Mouse (Mus musculus) urinary bladder, postnatal 4 days (tissue): ENCODE measurements around the gene Filip1.
"Not testable (repeated sequence)": the region's sequence is repeated elsewhere in the genome, so short reads cannot be mapped to it uniquely, and the experiment has no call there.

Experiments used
- DNase-seq, 2 experiments: peaks; one replicate each; pipeline ENCODE4 v3.0.0; 2021 to 2022; ENCODE audit warnings: low spot score in 2 of 2

The Filip1 gene

DNA sequence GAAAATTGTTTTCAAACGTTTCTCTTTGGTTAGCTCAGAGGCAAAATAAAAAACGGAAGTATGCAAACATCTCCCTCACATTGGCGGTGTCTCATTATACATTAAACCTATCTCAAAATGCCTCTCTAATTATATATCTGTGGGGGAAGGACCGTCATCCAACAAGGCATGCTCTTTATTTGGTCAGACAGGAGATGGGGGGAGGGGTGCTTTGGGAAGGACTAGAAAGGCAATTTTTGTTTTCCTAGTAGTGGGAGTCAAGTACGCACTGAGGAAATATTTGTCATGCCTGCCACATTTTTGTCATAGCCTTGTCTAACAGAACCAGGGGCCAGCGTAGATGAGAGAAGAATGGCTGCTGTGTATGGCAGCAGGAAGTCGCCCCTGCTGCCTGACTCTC, at the start of gene Filip1:
Gene Filip1, minus strand, starts transcription at position 101 of the 400 bp plus-strand sequence.
- no peak for DNase-seq

DNA sequence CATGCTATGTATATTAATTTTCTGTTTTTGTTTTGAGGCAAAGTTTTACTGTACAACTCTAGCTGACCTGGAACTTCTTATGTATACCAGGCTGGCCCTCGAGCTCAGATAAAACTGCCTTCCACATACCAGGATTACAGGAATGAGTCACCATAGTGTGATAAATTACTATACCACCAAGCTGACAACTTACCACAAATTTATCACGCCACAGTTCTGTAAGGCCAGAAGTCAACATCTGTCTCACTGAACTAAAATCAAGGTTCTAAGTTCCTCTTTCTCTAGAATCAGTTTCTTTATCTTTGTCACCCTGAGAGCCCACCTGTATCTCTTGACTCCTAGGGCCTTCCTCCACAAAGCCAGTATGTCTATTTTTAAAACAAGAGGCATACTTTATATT, 45.0 kb upstream of the Filip1 start:
- no peak for DNase-seq

DNA sequence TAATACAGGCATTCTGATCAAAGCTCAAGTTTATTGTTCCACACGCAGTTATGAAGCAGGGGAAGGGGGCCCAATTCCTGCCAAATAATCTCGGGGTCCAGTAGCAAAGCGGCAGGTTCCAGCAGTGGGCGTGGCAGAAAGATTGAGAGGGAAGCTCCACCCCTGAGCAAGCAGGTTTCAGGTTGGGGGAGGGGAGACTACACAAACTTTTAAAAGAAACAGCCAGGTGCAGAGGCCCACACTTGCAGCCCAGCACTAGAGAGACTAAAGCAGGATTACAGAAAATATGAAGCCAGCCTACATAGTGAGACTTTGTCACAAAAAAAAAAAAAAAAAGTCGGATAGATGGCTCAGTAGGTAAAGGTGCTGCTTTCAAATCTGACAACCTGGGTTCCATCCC, 40.3 kb upstream of the Filip1 start:
- no peak for DNase-seq

GRCm38 (mm10) chr9:80049271-80049670, 36.6 kb upstream of the Filip1 start:
- DNase-seq = not testable (repeated sequence)

DNA sequence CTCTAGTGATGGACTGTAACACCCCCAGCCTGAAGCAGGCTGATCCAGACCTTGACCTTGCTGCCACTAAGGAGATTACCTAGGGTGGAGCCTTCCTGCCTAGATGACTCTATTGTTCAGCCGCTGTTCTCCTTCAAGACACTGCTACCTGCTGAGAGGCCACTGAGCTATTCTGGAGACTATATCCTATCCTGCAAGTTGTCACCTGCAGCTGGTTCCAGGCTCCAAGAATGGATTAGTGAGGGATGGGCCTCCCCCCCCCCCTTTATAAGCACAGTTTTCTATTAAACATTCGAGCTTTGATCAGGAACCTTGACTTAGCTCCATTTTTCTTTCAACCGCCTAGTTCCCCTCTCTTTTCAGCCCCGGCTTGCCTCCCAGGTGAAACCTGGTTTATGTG, 31.6 kb upstream of the Filip1 start:
- DNase-seq = not testable (repeated sequence)

DNA sequence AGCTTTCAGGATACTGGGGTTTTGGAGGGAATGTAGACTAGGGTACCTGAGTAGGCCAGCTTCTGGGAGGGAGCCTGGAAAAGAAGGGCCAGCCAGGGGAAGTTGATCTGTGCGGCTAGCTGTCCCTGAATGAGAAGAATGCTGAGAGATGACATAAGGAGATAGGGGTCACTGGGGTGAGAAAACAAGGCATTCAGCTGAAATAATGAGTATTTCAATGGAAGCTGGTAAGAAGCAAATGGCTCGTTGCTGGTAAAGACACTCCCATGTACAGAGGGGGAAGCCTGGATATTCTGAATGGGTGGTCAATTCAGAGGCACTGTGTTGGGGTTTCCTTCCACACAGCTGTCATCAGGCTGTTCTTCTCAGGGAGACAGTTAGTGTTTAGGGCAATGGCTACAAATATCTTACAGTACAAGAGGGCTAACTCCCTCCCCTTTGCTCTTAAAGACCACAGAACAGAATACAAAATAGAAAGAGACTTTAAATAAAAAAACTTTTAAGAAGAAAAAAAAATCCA, 26.7 kb upstream of the Filip1 start:
- no peak for DNase-seq

DNA sequence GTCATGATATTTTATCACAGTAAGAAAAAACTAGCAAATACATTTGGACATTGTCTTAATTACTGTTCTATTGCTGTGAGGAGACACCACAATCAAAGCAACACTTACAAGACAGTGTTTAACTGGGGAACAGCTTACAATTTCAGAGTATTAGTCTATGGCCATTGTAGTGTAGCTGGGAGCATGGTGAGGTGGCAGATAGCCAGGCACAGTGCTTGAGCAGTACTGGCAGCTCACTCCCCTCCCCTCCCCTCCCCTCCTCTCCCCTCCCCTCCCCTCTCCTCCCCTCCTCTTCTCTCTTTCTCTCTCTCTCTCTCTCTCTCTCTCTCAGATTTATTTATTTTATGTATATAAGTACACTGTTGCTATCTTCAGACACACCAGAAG, 25.3 kb upstream of the Filip1 start:
- DNase-seq = no peak

DNA sequence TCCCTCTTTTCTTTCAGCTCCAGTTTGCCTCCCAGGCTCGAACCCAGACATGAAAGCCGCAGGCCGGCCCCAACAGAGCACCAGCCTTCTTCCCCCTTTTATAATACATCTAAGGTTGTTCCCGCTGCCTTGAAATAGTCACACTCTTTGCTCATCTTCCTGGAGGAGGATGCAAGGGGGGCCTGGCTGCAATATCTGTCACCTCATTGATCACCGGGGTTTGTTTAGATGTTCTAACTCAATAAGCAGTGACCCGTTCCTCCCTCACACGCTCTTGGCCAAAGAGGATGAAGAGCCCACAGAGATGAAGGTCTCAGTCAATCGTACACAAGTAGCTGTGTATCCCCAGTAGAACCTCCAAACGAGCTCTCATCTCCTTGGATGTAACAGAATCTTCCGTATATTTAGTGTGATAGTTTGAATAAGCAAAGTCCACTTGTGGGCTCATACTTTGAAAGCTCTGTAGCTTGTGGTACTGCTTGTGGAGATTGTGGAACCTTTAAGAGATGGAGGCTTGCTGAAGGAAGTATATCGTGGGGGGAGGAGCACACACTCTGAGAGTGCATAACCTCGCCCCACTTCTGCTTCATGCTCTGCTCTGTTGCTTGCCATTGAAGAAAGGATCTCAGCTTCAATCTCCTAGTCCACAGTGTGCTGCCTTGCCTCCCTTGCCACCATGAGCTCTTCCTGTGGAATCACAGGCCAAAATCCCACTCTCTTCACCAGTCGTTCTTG, 24.8 kb upstream of the Filip1 start:
- no peak for DNase-seq

GRCm38 (mm10) chr9:80026581-80027021, 13.9 kb upstream of the Filip1 start:
- DNase-seq = no peak

- DNase-seq = peak in 1 of 2 experiments; percentile 21
Measured at GRCm38 (mm10) chr9:80026017-80026416, 13.4 kb upstream of the Filip1 start.

DNA sequence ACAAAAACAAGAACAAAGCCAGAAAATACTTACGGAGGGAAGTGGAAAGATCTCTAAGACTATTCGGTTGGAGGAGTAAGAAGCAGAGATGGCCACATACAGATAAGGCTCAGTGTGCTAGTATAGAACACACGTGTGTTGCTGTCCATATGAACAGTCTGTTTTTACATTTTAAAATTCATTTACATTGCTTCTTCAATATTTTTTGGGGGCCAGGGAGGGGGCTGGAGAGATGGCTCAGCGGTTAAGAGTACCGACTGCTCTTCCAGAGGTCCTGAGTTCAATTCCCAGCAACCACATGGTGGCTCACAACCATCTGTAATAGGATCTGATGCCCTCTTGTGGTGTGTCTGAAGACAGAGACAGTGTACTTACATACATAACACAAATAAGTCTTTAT, 12.7 kb upstream of the Filip1 start:
- not testable (repeated sequence) for DNase-seq

DNA sequence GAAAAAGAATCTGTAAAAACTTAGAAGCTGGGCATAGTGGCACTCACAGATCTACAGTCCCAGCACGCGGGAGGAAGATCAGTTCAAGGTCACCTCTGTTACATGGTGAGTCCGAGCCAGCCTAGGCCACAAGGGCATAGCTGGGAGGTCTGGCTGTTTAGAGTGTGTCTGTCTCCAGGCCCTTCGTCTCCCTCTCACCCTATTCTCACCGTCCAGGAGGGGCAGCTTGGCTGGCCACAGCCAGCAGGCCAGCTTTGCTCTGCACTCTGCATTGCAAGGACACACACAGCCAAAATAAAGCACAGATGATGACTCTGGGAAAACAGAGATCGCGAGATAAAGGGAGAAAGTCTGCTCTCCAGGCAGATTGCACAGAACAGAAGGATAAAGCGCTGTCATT, 10.2 kb upstream of the Filip1 start:
- no peak for DNase-seq

DNA sequence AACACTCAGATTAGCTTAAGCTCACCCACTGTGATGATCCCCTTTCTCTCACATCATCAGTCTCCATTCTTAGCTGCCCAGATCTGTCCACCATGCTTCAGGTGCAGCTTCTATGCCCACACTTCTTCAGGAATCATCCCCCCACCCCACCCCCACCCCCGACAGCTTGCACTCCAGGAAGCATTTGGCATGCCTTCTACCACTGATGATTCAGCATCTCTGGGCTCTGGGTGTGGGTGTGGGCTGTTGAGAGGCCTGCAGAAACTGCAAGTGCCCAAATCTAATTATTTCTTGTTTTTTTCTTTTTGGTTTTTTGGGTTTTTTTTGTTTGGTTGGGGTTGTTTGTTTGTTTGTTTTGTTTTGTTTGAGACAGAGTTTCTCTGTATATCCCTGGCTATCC, 9.0 kb upstream of the Filip1 start:
- DNase-seq = no peak

GRCm38 (mm10) chr9:80020429-80020828, 7.8 kb upstream of the Filip1 start:
- DNase-seq = no peak

DNA sequence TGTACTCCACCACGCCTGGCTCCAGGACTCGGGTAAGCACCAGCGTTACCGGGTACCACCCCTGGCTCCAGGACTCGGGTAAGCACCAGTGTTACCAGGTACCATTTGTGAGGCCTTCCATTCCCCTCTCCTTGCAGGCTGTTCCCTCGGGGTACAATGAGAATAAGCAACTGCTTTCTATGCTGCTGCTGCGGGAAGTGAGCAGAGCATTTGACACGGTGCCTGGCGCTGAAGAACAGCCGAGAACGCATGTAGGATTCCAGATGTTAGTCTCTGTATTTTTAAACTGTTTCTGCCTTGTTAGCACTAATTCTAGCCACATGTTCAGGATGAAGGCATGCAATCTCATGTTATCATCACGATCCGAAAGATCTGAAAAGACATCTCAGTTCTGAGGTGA, 635 bp downstream of the Filip1 start:
- DNase-seq = no peak

DNA sequence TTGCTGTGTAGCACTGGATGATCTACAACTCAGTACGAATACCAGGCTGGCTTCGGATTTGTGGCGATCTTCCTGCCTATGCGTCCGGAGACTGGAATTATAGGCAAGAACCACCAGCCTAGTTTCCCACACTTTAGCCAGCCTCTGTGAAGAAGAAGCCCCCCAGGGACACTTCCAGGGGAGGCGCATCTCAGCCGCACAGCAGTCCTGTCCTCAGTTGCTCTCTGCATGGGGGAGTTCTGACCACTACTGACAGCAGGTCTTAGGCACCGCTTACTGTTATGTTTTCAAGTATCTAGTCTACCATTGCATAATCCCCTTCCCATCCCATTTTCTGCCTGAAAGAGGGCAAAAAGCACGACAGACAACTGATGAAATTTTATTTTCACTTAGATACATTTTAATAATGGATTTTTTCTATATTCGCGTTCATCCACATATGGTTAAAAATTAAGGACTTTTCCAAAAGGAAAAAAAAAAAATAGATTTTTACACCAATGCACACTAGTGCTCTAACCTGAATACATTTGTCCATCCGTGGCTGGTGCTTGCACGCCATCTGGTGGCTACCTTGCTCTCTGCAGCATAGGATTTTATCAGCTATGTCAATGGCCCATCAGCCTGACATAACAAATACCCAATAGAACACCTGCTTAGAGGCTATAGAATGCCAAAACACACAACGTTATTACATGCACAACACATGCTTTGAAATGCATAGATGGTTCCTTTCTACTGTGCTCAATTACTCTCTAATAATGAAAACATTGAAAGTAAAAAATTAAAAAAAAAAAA, 10.1 kb downstream of the Filip1 start:
- DNase-seq = peak; percentile 56 to 85

DNA sequence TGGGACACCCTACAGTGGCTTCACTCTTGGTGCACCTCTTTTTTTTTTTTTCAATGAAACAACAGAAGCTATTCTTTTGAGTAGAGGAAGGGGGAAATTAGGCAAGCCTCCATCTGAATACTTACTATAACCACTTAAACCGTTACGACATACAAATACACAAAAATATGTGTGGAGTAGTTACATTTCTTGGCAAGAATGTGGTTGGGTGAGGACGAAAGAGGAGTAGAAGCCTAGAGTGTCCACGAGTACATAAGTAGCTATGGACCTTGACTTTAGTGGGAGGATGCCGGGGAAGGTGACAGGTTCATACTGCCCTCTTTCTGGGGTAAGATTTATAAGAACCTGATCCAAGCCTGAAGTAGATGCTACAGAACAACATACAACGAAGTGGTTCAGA, 15.4 kb downstream of the Filip1 start:
- no peak for DNase-seq

GRCm38 (mm10) chr9:79994296-79994695, 18.4 kb downstream of the Filip1 start:
- no peak for DNase-seq

DNA sequence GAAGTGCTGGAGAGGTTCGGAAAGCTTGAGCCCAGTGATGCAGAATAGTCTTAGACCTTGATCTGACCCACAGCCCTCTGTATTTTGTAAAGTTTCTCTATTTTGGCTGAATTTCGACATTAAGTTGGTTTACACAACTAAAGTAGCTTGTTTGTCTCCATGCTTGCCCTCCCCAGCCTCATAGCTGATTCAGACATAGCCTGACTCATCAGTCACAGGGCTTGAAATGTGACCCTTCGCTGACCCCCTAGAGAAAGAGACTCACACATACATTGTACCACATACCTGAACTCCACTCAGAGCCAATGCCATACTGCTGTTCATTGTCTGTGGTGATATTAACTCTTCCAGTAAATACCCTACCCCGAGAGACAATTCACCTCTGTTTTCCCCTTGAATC, 19.6 kb downstream of the Filip1 start:
- DNase-seq = no peak

GRCm38 (mm10) chr9:79990456-79991017, 22.1 kb downstream of the Filip1 start:
- DNase-seq = no peak

DNA sequence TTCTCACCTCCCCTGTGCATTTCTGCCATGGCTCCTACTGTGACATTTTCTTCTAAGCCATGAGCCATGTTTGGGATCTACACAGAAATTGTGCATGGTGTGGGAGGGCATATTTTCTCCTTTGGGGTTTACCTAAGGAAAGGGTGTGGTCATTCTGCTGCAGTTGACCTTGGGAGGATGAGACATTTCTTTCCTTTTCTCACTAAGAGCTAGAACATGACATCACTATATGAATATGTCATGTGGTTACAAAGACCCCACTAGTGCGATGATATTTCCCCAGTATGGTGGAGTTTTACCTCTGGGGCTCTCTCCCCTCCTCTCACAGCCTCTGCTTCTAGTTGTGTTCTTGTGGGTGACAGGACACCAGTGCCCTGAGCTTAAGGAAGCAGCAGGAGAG, 22.9 kb downstream of the Filip1 start:
- DNase-seq = no peak

GRCm38 (mm10) chr9:79989061-79989460, 23.6 kb downstream of the Filip1 start:
- DNase-seq = no peak

DNA sequence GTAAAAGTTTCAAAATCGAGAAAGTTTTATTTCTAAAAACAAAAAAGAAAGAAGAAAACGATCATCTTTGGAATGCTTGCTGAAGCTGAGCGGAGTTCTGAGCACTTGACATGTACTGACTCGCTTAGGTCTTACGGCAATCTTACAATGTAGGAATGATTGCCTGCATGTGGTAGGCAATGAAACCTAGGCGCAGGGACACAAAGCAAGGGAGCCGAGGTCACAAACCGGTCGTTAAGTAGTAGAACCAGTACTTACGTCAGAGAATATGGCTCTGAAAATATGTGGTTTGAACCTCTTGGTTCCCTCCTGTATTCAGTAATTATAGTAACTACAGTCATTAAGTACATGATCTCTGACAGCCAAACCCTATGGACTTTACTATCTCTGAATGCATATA, 29.4 kb downstream of the Filip1 start:
- DNase-seq = no peak
